In genomic region chr2:58596774-58597342, GRCm38 (mm10) we compare ENCODE assay signal across 8 mouse cellular contexts. TPM values are rescaled to one million over a fixed set of nuclear protein-coding genes. Genes with fewer than 3 reads are reported as not detected.
DNase-seq lines count a peak whose midpoint lies in the region; ATAC-seq and TF ChIP-seq lines count a peak whose summit lies in the region.

No protein-coding gene starts in this region.

- H3K4me2 ChIP-seq in midbrain, postnatal 0 days (ENCODE audit: low read depth, low read length, poor library complexity, severe bottlenecking): no peak overlapping the region
- no peak overlapping the region for H3K4me2 ChIP-seq in midbrain, embryonic 11.5 days

- no peaks in the 10 kb centered on the region for H3K4me1 ChIP-seq in midbrain, postnatal 0 days (ENCODE audit: insufficient read depth, low read length)
- H3K4me1 ChIP-seq in midbrain, embryonic 11.5 days (ENCODE audit: control insufficient read depth, insufficient read depth, low read length): no peaks in the 10 kb centered on the region

- H3K27me3 ChIP-seq in midbrain, postnatal 0 days (ENCODE audit: insufficient read depth, low read length): no peaks in the 10 kb centered on the region
- no peaks in the 10 kb centered on the region for H3K27me3 ChIP-seq in midbrain, embryonic 11.5 days (ENCODE audit: control insufficient read depth, insufficient read depth, low read length)

- intact Hi-C loops in heart, postnatal 10 days (cut with DNase I): no loop called here

- H3K9ac ChIP-seq in midbrain, postnatal 0 days (replicated peaks; ENCODE audit: low read length, poor library complexity, severe bottlenecking): no peak overlapping the region
- no peak overlapping the region for H3K9ac ChIP-seq in midbrain, embryonic 11.5 days (ENCODE audit: low read length)

- peak; percentile 14 for DNase-seq in adrenal gland, adult 8-10 months
- no peak for DNase-seq in adrenal gland, postnatal 4 days (ENCODE audit: low spot score in 2 of 2)
- peak; percentile 55 for DNase-seq in midbrain, postnatal 0 days (ENCODE audit: low spot score)
- DNase-seq in midbrain, embryonic 11.5 days (ENCODE audit: low spot score, missing footprints): no peak
- peak; percentile 57 to 66 for DNase-seq in heart, postnatal 10 days
- DNase-seq in right cerebral cortex, postnatal 4 days: peak; percentile 35
- DNase-seq in liver: no peak
- DNase-seq in lung, postnatal 14 days: no peak

- H3K36me3 ChIP-seq in midbrain, postnatal 0 days (ENCODE audit: insufficient read depth, low read length): no peaks in the 10 kb centered on the region
- H3K36me3 ChIP-seq in midbrain, embryonic 11.5 days (ENCODE audit: control insufficient read depth, insufficient read depth, low read length): no peaks in the 10 kb centered on the region

- TF ChIP-seq CTCF in midbrain, postnatal 0 days (IDR thresholded peaks at IDR 0.05): no peak

- H3K4me3 ChIP-seq in midbrain, postnatal 0 days (ENCODE audit: low read depth, low read length): no peak overlapping the region
- H3K4me3 ChIP-seq in midbrain, embryonic 11.5 days (ENCODE audit: low read depth, low read length): no peak overlapping the region

- 0 out of 2 replicates have a peak, but pooled peaks have one; percentile 34 for ATAC-seq in midbrain, postnatal 0 days (ENCODE audit: low FRiP score)
- ATAC-seq in midbrain, embryonic 11.5 days (ENCODE audit: low FRiP score): no peak

- 69% methylated on average over 17 of the region's 17 CpGs for WGBS in midbrain, postnatal 0 days
- 78% methylated on average over 17 of the region's 17 CpGs for WGBS in midbrain, embryonic 11.5 days

- H3K9me3 ChIP-seq in midbrain, postnatal 0 days (ENCODE audit: low read length): no peaks in the 10 kb centered on the region
- H3K9me3 ChIP-seq in midbrain, embryonic 11.5 days (ENCODE audit: control insufficient read depth, low read length): no peaks in the 10 kb centered on the region

- no peak overlapping the region for H3K27ac ChIP-seq in midbrain, postnatal 0 days (ENCODE audit: low read depth, low read length)
- no peak overlapping the region for H3K27ac ChIP-seq in midbrain, embryonic 11.5 days (ENCODE audit: low read depth, low read length)

RNA-seq across cellular contexts. Expression of gene Upp2, which starts 29.8 kb away (rescaled TPM):
- 10 to 100 TPM; 11.2 to 25.6 (median 20.1) TPM for total RNA-seq in adrenal gland, adult 8-10 months (2022)
- total RNA-seq in adrenal gland, postnatal 4 days (2021): 10 to 100 TPM in 1 of 2 experiments, 1 to 10 TPM in 1; 8.8 to 11.8 TPM
- total RNA-seq in midbrain, postnatal 0 days (2014; rRNA removed): 6.7 and 11.6 TPM in 2 replicates
- polyA plus RNA-seq in midbrain, postnatal 0 days (2015; fragmentation: Nextera tagmentation; extraction: Ambion mirVana): 9.8 and 11.6 TPM in 2 replicates
- polyA plus RNA-seq in midbrain, embryonic 11.5 days (2014; fragmentation: Nextera tagmentation; extraction: Ambion mirVana): 4.6 and 4.7 TPM in 2 replicates
- total RNA-seq in heart, postnatal 10 days (2021): 1 to 10 TPM; 1.8 to 2.6 TPM

RNA-seq across cellular contexts. Expression of gene Acvr1, which starts 29.9 kb away (rescaled TPM):
- 10 to 100 TPM; 32.9 to 91.3 (median 59.6) TPM for total RNA-seq in adrenal gland, adult 8-10 months (2022)
- total RNA-seq in adrenal gland, postnatal 4 days (2021): 10 to 100 TPM; 57.6 to 63.7 TPM
- 10.0 and 12.6 TPM in 2 replicates for total RNA-seq in midbrain, postnatal 0 days (2014; rRNA removed)
- 3.6 and 4.1 TPM in 2 replicates for polyA plus RNA-seq in midbrain, postnatal 0 days (2015; fragmentation: Nextera tagmentation; extraction: Ambion mirVana)
- polyA plus RNA-seq in midbrain, embryonic 11.5 days (2014; fragmentation: Nextera tagmentation; extraction: Ambion mirVana): 4.7 and 4.9 TPM in 2 replicates
- total RNA-seq in heart, postnatal 10 days (2021): 10 to 100 TPM; 24.2 to 31.8 TPM

Comparison
In these comparisons a context has a peak if more than half of its experiments do, and no peak if none do; other contexts are left out.
1. DNase-seq: peak in adrenal gland, adult 8-10 months (single experiment), midbrain, postnatal 0 days (single experiment), heart, postnatal 10 days (2 of 2) and right cerebral cortex, postnatal 4 days (single experiment); none in adrenal gland, postnatal 4 days (0 of 2), midbrain, embryonic 11.5 days (single experiment), liver (single experiment) and lung, postnatal 14 days (single experiment).